8 mouse cellular contexts compared by ENCODE assay signal in the genomic region with DNA sequence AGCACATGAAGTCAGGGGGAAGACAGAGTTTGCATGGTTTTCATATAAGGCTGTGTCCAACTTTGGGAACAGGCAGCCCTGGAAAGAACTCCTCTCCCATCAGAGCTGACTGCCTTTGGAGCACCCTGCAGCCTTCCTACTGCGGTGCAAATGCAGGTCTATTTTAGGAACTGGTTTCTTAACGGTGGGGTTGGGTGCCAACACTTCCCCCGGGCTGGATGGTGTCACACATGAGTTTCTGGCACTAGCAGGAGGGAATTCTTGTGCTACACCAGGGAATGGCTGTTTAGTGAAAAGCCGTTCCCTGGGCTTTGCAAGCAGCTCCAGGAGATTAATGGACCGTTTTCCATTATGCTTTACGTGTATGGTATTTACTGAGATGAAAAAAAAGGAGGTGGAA. TPM values are rescaled to one million over a fixed set of nuclear protein-coding genes. Genes with fewer than 3 reads are reported as not detected.
DNase-seq lines count a peak whose midpoint lies in the region; ATAC-seq and TF ChIP-seq lines count a peak whose summit lies in the region.

No protein-coding gene starts in this region.

- peaks cover 20% of the 10 kb centered on the region for H3K4me1 ChIP-seq in intestine, embryonic 14.5 days (replicated peaks; ENCODE audit: control insufficient read depth, insufficient read depth, low read length)
- peaks cover 18% of the 10 kb centered on the region for H3K4me1 ChIP-seq in intestine, postnatal 0 days (replicated peaks; ENCODE audit: control insufficient read depth, insufficient read depth, low read length)
- peaks cover 4% of the 10 kb centered on the region; the same call in 1 of the 2 replicates for H3K4me1 ChIP-seq in embryonic facial prominence, embryonic 12.5 days
- peaks cover 58% of the 10 kb centered on the region for H3K4me1 ChIP-seq in heart, embryonic 10.5 days
- peaks cover 29% of the 10 kb centered on the region for H3K4me1 ChIP-seq in neural tube, embryonic 12.5 days

- H3K9ac ChIP-seq in intestine, embryonic 14.5 days (ENCODE audit: low read length): no peak overlapping the region
- H3K9ac ChIP-seq in intestine, postnatal 0 days (ENCODE audit: low read depth, low read length): no peak overlapping the region
- H3K9ac ChIP-seq in embryonic facial prominence, embryonic 12.5 days: no peak overlapping the region
- H3K9ac ChIP-seq in neural tube, embryonic 12.5 days: no peak overlapping the region

- 33% methylated on average over 6 of the region's 6 CpGs for WGBS in intestine, embryonic 14.5 days
- WGBS in intestine, postnatal 0 days: 45% methylated on average over 6 of the region's 6 CpGs
- 43% methylated on average over 6 of the region's 6 CpGs for WGBS in embryonic facial prominence, embryonic 12.5 days
- 45% methylated on average over 6 of the region's 6 CpGs for WGBS in heart, embryonic 10.5 days
- 30% methylated on average over 6 of the region's 6 CpGs for WGBS in neural tube, embryonic 12.5 days

- no peaks in the 10 kb centered on the region for H3K27me3 ChIP-seq in intestine, embryonic 14.5 days (replicated peaks; ENCODE audit: control insufficient read depth, insufficient read depth, low read length)
- H3K27me3 ChIP-seq in intestine, postnatal 0 days (replicated peaks; ENCODE audit: control insufficient read depth, insufficient read depth, low read length): no peaks in the 10 kb centered on the region
- no peaks in the 10 kb centered on the region for H3K27me3 ChIP-seq in embryonic facial prominence, embryonic 12.5 days
- H3K27me3 ChIP-seq in heart, embryonic 10.5 days (ENCODE audit: insufficient read depth, poor library complexity, severe bottlenecking): no peaks in the 10 kb centered on the region
- H3K27me3 ChIP-seq in neural tube, embryonic 12.5 days (replicated peaks): no peaks in the 10 kb centered on the region

- no peak for DNase-seq in intestine, embryonic 14.5 days (ENCODE audit: low spot score)
- DNase-seq in heart, embryonic 10.5 days (ENCODE audit: low spot score): no peak
- DNase-seq in kidney, postnatal 25 days: peak; percentile 46 to 73
- no peak for DNase-seq in thymus, adult 18-20 months
- DNase-seq in embryo, embryonic 9.5 days (ENCODE audit: extremely low spot score): no peak

- no peak overlapping the region for H3K4me3 ChIP-seq in intestine, embryonic 14.5 days (ENCODE audit: low read depth, low read length)
- no peak overlapping the region for H3K4me3 ChIP-seq in intestine, postnatal 0 days (ENCODE audit: low read depth, low read length)
- no peak overlapping the region for H3K4me3 ChIP-seq in embryonic facial prominence, embryonic 12.5 days
- H3K4me3 ChIP-seq in heart, embryonic 10.5 days: 0 out of 2 replicates have a peak overlapping the region, but pooled peaks have one; percentile 13
- H3K4me3 ChIP-seq in neural tube, embryonic 12.5 days: no peak overlapping the region

- peaks cover 2% of the 10 kb centered on the region; the same call in 1 of the 2 replicates for H3K36me3 ChIP-seq in intestine, embryonic 14.5 days (ENCODE audit: control insufficient read depth, insufficient read depth, low read length)
- H3K36me3 ChIP-seq in intestine, postnatal 0 days (ENCODE audit: control insufficient read depth, insufficient read depth): no peaks in the 10 kb centered on the region; the same call in 1 of the 2 replicates
- H3K36me3 ChIP-seq in embryonic facial prominence, embryonic 12.5 days: 0 out of 2 replicates have a peak, but pooled peaks cover 6% of the 10 kb centered on the region
- H3K36me3 ChIP-seq in heart, embryonic 10.5 days: peaks cover 9% of the 10 kb centered on the region; the same call in 1 of the 2 replicates
- peaks cover 10% of the 10 kb centered on the region; the same call in 1 of the 2 replicates for H3K36me3 ChIP-seq in neural tube, embryonic 12.5 days

- peak overlapping the region; percentile 25; the same call in 1 of the 2 replicates for H3K27ac ChIP-seq in intestine, embryonic 14.5 days (ENCODE audit: low read depth)
- no peak overlapping the region for H3K27ac ChIP-seq in intestine, postnatal 0 days (ENCODE audit: low read depth, low read length)
- H3K27ac ChIP-seq in embryonic facial prominence, embryonic 12.5 days: peak overlapping the region; percentile 69
- H3K27ac ChIP-seq in heart, embryonic 10.5 days: peak overlapping the region; percentile 65
- no peak overlapping the region for H3K27ac ChIP-seq in neural tube, embryonic 12.5 days

- H3K4me2 ChIP-seq in intestine, embryonic 14.5 days (ENCODE audit: low read length): no peak overlapping the region
- no peak overlapping the region for H3K4me2 ChIP-seq in intestine, postnatal 0 days (replicated peaks; ENCODE audit: low read depth)
- H3K4me2 ChIP-seq in embryonic facial prominence, embryonic 12.5 days (replicated peaks): no peak overlapping the region
- H3K4me2 ChIP-seq in neural tube, embryonic 12.5 days (replicated peaks): 0 out of 2 replicates have a peak overlapping the region, but pooled peaks have one; percentile 2

- ATAC-seq in intestine, embryonic 14.5 days (replicated peaks; ENCODE audit: low FRiP score, low TSS enrichment, low read depth): no peak
- ATAC-seq in intestine, postnatal 0 days: no peak
- no peak for ATAC-seq in embryonic facial prominence, embryonic 12.5 days (ENCODE audit: insufficient number of reproducible peaks, insufficient read depth, low FRiP score, low TSS enrichment)
- ATAC-seq in neural tube, embryonic 12.5 days (ENCODE audit: low FRiP score, low read depth): no peak

- H3K9me3 ChIP-seq in intestine, embryonic 14.5 days (ENCODE audit: control insufficient read depth, low read length): no peaks in the 10 kb centered on the region
- no peaks in the 10 kb centered on the region for H3K9me3 ChIP-seq in intestine, postnatal 0 days (ENCODE audit: control insufficient read depth)
- no peaks in the 10 kb centered on the region for H3K9me3 ChIP-seq in embryonic facial prominence, embryonic 12.5 days
- no peaks in the 10 kb centered on the region for H3K9me3 ChIP-seq in heart, embryonic 10.5 days
- H3K9me3 ChIP-seq in neural tube, embryonic 12.5 days: no peaks in the 10 kb centered on the region

- TF ChIP-seq CTCF in intestine, postnatal 0 days (IDR thresholded peaks at IDR 0.05; ENCODE audit: low read depth): no peak

RNA-seq across cellular contexts. Expression of a gene that starts 54.3 kb away (rescaled TPM):
- polyA plus RNA-seq in intestine, embryonic 14.5 days (2014; fragmentation: Nextera tagmentation; extraction: Ambion mirVana): 7.0 and 9.0 TPM in 2 replicates
- 4.7 and 5.6 TPM in 2 replicates for polyA plus RNA-seq in intestine, postnatal 0 days (2015; fragmentation: Nextera tagmentation; extraction: Ambion mirVana)
- polyA plus RNA-seq in embryonic facial prominence, embryonic 12.5 days (2016; fragmentation: Nextera tagmentation; extraction: Ambion mirVana): 2.4 and 2.5 TPM in 2 replicates
- polyA plus RNA-seq in heart, embryonic 10.5 days (2016; fragmentation: Nextera tagmentation; extraction: Ambion mirVana): 1.4 and 1.8 TPM in 2 replicates
- 0.27 and 0.28 TPM in 2 replicates for polyA plus RNA-seq in neural tube, embryonic 12.5 days (2016; fragmentation: Nextera tagmentation; extraction: Ambion mirVana)

Comparison
In these comparisons a context has a peak if more than half of its experiments do, and no peak if none do; other contexts are left out.
1. H3K27ac ChIP-seq: peak in intestine, embryonic 14.5 days (single experiment), embryonic facial prominence, embryonic 12.5 days (single experiment) and heart, embryonic 10.5 days (single experiment); none in intestine, postnatal 0 days (single experiment) and neural tube, embryonic 12.5 days (single experiment).
2. DNase-seq: peak in kidney, postnatal 25 days (2 of 2); none in intestine, embryonic 14.5 days (single experiment), heart, embryonic 10.5 days (single experiment), thymus, adult 18-20 months (0 of 2) and embryo, embryonic 9.5 days (single experiment).